Mouse (Mus musculus) G1E (cell line): ENCODE data around the gene Cldn7. TPM values are rescaled to one million over a fixed set of nuclear protein-coding genes. Genes with fewer than 3 reads are reported as not detected.
"Not testable (repeated sequence)": the region's sequence is repeated elsewhere in the genome, so short reads cannot be mapped to it uniquely, and the experiment has no call there.

ENCODE experiments used
- ATAC-seq: 2 replicates; pipeline ENCODE4 v1.8.0; 2016; ENCODE audit warnings: mild to moderate bottlenecking; ENCODE audit not compliant: insufficient number of reproducible peaks, poor library complexity, low FRiP score, severe bottlenecking; ENCODE audit errors: extremely low read depth
- DNase-seq: peaks from one replicate; pipeline ENCODE4 v3.0.0; 2012; ENCODE audit warnings: low spot score
- H3K27me3 ChIP-seq: 2 replicates; pipeline ENCODE4 v1.6.1; 2012; ENCODE audit warnings: mild to moderate bottlenecking, low read length, inconsistent platforms; ENCODE audit not compliant: insufficient read depth
- H3K36me3 ChIP-seq: replicated peaks from 2 replicates; pipeline ENCODE3; 2012; ENCODE audit warnings: mild to moderate bottlenecking, inconsistent platforms
- H3K4me1 ChIP-seq: 2 replicates; pipeline ENCODE4 v1.6.1; 2012; ENCODE audit warnings: low read depth, low read length, inconsistent platforms, mixed read lengths; ENCODE audit not compliant: insufficient read depth
- H3K4me3 ChIP-seq: 2 replicates; pipeline ENCODE4 v1.5.1; 2012; ENCODE audit warnings: low read depth, mild to moderate bottlenecking, inconsistent platforms, low read length, moderate library complexity, mixed read lengths
- H3K9me3 ChIP-seq: replicated peaks from 2 replicates; pipeline ENCODE4 v1.6.1; 2012; ENCODE audit warnings: inconsistent platforms
- CTCF ChIP-seq: IDR thresholded peaks from 2 replicates; pipeline ENCODE4 v1.5.1; 2012; ENCODE audit warnings: low read depth, low read length, inconsistent platforms, mixed read lengths
- GATA1 ChIP-seq: IDR thresholded peaks from 2 replicates; pipeline ENCODE4 v1.6.1; 2012; ENCODE audit warnings: borderline replicate concordance, low read length, inconsistent platforms, mixed read lengths
- GATA2 ChIP-seq: IDR thresholded peaks from 2 replicates; pipeline ENCODE4 v1.6.1; 2012; ENCODE audit warnings: low read depth, low read length, inconsistent platforms, borderline replicate concordance
- POLR2AphosphoS5 ChIP-seq: IDR thresholded peaks from 2 replicates; pipeline ENCODE4 v1.6.1; 2012; ENCODE audit warnings: low read depth, low read length, inconsistent platforms; ENCODE audit not compliant: insufficient replicate concordance
- TAL1 ChIP-seq: conservative IDR thresholded peaks from 2 replicates; pipeline ENCODE4 v1.6.1; 2012; ENCODE audit warnings: low read depth, low read length, inconsistent platforms, mixed read lengths
- polyA plus RNA-seq: library from polyadenylated mRNA; stranded (reverse); fragments of >175 nt; gene quantifications from 2 replicates; pipeline ENCODE4 v1.2.3, GENCODE M21; 2012
- total RNA-seq, 2 experiments: library from RNA; stranded (forward) in 1 of 2; stranded (reverse) in 1 of 2; fragments of 200-1000 nt in 1 of 2; fragments of >200 nt in 1 of 2; fragmentation: Nextera tagmentation in 1 of 2; gene quantifications; 2 replicates each; pipeline ENCODE4 v1.2.3; 2014 to 2017

The Cldn7 gene
- total RNA-seq (2014; fragmentation: Nextera tagmentation) (not detected in 2 replicates), total RNA-seq (2017) (not detected in 2 replicates), polyA plus RNA-seq (not detected in 2 replicates)

DNA sequence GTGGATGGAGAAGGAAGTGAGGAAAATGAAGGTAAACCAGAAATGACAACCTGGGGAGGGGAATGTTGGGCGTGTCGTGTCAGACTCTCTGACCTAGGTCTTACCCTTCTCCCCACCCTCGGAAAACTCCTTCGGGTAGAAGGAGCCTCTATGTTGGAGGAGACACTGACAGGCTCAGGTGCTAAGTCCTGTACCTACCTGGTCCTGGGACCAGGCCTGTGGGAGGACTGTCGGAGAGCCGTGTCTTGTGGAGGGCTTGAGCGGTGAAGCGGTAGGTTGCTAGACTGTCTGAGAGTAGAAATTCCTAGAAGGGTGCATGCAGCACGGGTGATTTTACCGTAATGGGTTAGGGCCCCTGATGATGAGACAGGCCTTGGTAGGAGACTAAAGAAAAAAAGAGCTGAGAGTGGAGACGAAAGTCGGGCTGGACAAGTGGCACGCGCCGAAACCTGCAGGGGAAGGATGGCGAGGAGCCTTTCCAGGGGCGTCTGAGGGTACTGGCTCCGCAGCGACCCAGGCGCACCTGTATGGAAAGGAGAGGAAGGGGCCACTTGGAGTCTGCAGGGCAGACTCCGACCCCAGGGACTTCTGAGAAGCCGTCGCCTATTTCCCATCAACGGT lies at the start of gene Cldn7:
TSS of gene Cldn7 (plus strand) at position 130 of the 621 bp plus-strand sequence.
- H3K4me3 ChIP-seq: no peak within 1 kb of the TSS
- H3K36me3 ChIP-seq: peaks cover 25% of the 10 kb centered on the region
- TF ChIP-seq GATA1 (no peak), POLR2AphosphoS5 (no peak), TAL1 (no peak), GATA2 (no peak), CTCF (no peak)
- H3K27me3 ChIP-seq: peaks cover 29% of the 10 kb centered on the region
- ATAC-seq: no peak
- H3K9me3 ChIP-seq: peaks cover 19% of the 10 kb centered on the region
- DNase-seq: no peak
- H3K4me1 ChIP-seq: peaks cover 19% of the 10 kb centered on the region

DNA sequence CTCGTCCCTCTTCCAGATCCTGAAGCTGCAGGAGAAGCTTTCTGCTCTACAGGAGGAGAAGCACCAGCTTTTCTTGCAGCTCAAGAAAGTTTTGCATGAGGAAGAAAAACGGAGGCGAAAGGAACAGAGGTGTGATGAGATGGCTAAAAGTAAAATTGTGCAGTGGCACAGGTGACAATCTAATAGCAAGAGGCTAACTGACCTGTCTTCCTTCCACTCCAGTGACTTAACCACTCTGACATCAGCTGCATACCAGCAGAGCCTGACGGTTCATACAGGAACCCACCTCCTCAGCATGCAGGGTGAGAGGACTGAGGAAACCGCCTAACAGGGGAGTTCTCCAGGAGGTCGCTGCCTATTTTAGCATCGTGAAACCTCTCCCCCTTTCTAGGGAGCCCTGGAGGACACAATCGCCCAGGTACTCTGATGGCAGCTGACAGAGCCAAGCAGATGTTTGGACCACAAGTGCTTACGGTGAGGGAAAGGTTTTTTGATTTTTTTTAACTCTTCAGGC lies 49.6 kb upstream of the Cldn7 start:
- peak overlapping the region; percentile 91 for H3K4me3 ChIP-seq
- DNase-seq: no peak
- no peaks in the 10 kb centered on the region for H3K9me3 ChIP-seq
- ATAC-seq: no peak
- peaks cover 79% of the 10 kb centered on the region for H3K4me1 ChIP-seq
- H3K27me3 ChIP-seq: no peaks in the 10 kb centered on the region
- peaks cover 96% of the 10 kb centered on the region for H3K36me3 ChIP-seq
- TF ChIP-seq POLR2AphosphoS5 (peak; percentile 90; the same call in 1 of the 2 replicates), TAL1 (no peak)

DNA sequence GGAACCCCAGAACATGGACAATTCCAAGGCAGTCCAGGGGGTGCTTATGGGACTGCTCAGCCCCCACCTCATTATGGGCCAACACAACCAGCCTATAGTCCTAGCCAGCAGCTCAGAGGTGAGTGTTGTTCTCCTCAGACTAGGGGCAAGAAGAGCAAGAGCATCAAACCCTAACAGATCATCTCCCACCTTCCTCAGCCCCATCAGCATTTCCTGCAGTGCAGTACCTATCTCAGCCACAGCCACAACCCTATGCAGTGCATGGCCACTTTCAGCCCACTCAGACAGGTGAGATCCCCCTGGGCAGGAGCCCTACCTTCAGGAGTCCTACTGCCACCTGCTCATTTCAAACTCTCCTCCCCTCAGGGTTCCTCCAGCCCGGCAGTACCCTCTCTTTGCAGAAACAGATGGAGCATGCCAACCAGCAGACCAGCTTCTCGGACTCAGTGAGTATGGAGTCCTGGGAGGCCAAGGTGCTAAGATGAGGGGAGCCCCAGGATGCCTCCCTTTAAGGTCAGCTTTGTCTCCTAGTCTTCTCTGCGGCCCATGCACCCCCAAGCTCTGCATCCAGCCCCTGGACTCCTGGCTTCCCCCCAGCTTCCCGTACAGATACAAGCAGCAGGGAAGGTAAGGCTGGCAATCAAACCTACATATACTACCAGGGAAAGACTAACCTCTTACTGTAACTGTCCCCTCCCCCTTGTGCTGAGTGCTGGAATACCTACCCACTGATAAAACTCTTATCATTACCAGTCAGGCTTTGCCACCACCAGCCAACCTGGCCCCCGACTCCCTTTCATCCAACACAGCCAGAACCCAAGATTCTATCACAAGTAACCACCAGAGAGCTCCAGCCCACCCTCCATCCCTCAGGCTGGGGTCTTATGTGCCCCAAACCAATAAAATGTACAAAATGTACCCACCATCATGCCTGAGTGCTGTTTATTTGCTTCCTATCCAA lies 48.6 kb upstream of the Cldn7 start:
- DNase-seq (peak; percentile 64), ATAC-seq (peak; percentile 29; the same call in 1 of the 2 replicates)
- H3K9me3 ChIP-seq: no peaks in the 10 kb centered on the region
- peak; percentile 96 for TF ChIP-seq TAL1
- no peak for TF ChIP-seq GATA1
- no peak for TF ChIP-seq GATA2
- TF ChIP-seq CTCF: 0 out of 2 replicates have a peak, but pooled peaks have one; percentile 19
- peak; percentile 87; the same call in 1 of the 2 replicates for TF ChIP-seq POLR2AphosphoS5
- H3K36me3 ChIP-seq: peaks cover 92% of the 10 kb centered on the region
- peak overlapping the region; percentile 91 for H3K4me3 ChIP-seq
- no peaks in the 10 kb centered on the region for H3K27me3 ChIP-seq
- peaks cover 75% of the 10 kb centered on the region for H3K4me1 ChIP-seq

DNA sequence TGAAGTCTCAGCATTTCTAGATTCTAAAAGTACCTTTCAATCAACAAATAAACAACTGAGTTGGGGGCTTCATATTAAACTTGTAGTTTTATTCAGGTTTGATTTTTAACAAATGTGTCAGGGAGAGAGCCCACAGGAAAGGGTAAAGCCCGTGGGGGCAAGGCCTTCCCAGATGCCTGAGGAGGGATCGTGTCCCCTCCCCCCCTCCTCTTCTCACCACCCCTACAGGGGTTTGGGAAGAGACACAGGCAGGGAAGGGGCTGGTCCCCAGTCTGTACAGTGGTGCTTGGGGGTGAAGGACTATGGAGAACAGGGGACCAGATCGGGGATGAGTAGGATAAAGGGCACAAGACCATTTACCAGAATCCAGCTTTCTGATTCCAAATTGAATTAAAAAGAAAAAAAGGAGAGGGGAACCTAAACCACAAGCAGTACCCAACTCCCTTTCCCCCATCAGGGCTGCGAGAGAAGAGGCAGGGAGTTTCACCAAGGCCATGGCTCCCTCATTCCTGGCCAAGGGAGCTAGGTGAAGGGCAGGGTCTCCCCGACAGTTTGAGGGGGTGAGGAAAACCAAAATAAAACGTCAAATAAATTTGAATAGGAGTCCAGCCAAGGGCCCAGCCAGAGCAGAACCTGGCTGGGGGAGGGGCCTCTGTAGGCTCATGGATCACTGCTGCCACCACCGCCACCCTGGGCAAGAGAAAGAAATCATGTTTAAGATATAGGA lies 47.8 kb upstream of the Cldn7 start:
- Histone ChIP-seq H3K36me3 (peaks cover 84% of the 10 kb centered on the region), H3K4me3 (peak overlapping the region; percentile 91; the same call in 1 of the 2 replicates), H3K4me1 (peaks cover 68% of the 10 kb centered on the region)
- H3K9me3 ChIP-seq, H3K27me3 ChIP-seq, ATAC-seq, DNase-seq: not testable (repeated sequence)

DNA sequence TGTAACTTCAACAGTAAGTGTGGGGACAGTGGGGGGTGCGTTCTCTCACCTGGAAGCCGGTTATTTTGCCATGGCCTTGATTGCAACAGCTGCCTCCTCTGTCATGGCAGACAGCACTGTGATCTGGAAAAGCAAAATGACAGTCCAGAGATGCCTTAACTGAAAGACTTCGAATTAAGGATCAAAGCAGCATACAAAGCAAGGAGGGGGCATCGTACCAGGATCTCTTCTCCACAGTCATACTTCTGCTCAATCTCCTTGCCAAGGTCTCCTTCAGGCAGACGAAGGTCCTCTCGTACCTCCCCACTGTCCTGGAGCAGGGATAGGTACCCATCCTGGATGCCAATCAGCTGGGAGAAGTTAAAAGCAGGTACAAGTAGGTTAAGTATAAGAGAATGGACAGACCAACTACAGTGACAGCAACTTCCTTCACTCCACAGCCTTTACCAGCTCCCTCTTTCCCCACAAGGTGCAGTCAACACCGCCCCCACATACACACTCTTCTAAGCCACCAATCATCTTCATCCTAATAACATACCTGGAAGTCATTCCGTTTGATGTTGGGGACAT lies 47.1 kb upstream of the Cldn7 start:
- TF ChIP-seq GATA2: no peak
- TF ChIP-seq CTCF: no peak
- no peak for TF ChIP-seq POLR2AphosphoS5
- no peak for TF ChIP-seq GATA1
- TF ChIP-seq TAL1: no peak
- Histone ChIP-seq H3K9me3 (no peaks in the 10 kb centered on the region), H3K4me1 (peaks cover 66% of the 10 kb centered on the region), H3K36me3 (peaks cover 77% of the 10 kb centered on the region), H3K4me3 (peak overlapping the region; percentile 55; the same call in 1 of the 2 replicates), H3K27me3 (no peaks in the 10 kb centered on the region)
- ATAC-seq (no peak), DNase-seq (no peak)

DNA sequence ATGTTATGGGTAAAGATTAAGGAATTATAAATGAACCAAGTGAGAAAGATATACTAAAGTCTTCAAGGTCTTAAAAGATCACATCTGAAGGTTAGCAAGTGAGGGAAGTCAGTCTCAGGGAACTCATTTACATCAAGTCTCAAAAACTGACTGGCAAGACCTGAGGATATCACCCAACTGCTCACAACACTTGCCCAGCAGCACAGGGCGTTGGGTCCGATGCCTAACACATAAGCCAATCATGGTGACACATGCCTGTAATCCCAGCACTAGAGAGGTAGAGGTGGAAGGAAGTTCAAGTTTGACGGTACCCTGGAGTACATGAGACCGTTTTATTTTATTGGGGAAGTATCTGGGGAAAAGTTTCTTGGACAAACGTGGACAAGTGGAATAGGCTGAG lies 46.5 kb upstream of the Cldn7 start:
- ATAC-seq (no peak), DNase-seq (no peak)
- H3K36me3 ChIP-seq: peaks cover 71% of the 10 kb centered on the region
- peak overlapping the region; percentile 96; the same call in 1 of the 2 replicates for H3K4me3 ChIP-seq
- no peaks in the 10 kb centered on the region for H3K9me3 ChIP-seq
- H3K4me1 ChIP-seq: peaks cover 66% of the 10 kb centered on the region
- H3K27me3 ChIP-seq: no peaks in the 10 kb centered on the region
- TF ChIP-seq POLR2AphosphoS5 (peak; percentile 46; the same call in 1 of the 2 replicates), TAL1 (no peak), GATA2 (no peak), GATA1 (no peak), CTCF (no peak)
